Mouse (Mus musculus) stomach, embryonic 16.5 days (tissue): ENCODE results near the gene Tubg1. TPM values are rescaled to one million over a fixed set of nuclear protein-coding genes. Genes with fewer than 3 reads are reported as not detected.
A peak's percentile ranks its signal among the peaks of the same experiment; 100 is the strongest.

Experiments
- ATAC-seq: fragments of 200-750 bp; cut with Nextera tagmentation; 2 replicates; pipeline ENCODE4 v1.8.0; 2017; ENCODE audit warnings: moderate number of reproducible peaks, moderate TSS enrichment; ENCODE audit not compliant: insufficient read depth, low FRiP score
- H3K27ac ChIP-seq: fragments of 300-500 bp; sonication (generic); 2 replicates; pipeline ENCODE4 v1.5.1; 2014; ENCODE audit warnings: low read length
- H3K27me3 ChIP-seq: fragments of 300-500 bp; sonication (generic); 2 replicates; pipeline ENCODE4 v1.6.1; 2014; ENCODE audit warnings: low read length, control low read depth, mixed read lengths; ENCODE audit not compliant: control insufficient read depth, insufficient read depth
- H3K36me3 ChIP-seq: fragments of 300-500 bp; sonication (generic); 2 replicates; pipeline ENCODE4 v1.6.1; 2014; ENCODE audit warnings: low read length; ENCODE audit not compliant: control insufficient read depth, insufficient read depth
- H3K4me1 ChIP-seq: fragments of 300-500 bp; sonication (generic); 2 replicates; pipeline ENCODE4 v1.6.1; 2014; ENCODE audit warnings: low read length, control low read depth, mixed read lengths; ENCODE audit not compliant: control insufficient read depth, insufficient read depth
- H3K4me2 ChIP-seq: fragments of 300-500 bp; sonication (generic); 2 replicates; pipeline ENCODE4 v1.6.1; 2014; ENCODE audit warnings: low read depth, low read length, mixed read lengths
- H3K4me3 ChIP-seq: fragments of 300-500 bp; sonication (generic); replicated peaks from 2 replicates; pipeline ENCODE4 v1.5.1; 2014; ENCODE audit warnings: mild to moderate bottlenecking, low read length
- H3K9ac ChIP-seq: fragments of 300-500 bp; sonication (generic); 2 replicates; pipeline ENCODE4 v1.6.1; 2014; ENCODE audit warnings: low read length
- H3K9me3 ChIP-seq: fragments of 300-500 bp; sonication (generic); replicated peaks from 2 replicates; pipeline ENCODE4 v1.6.1; 2016; ENCODE audit warnings: low read length, control low read depth; ENCODE audit not compliant: control insufficient read depth
- WGBS: fragments of 180-500 bp; shearing (Covaris S2); extraction: QIAGEN DNeasy Blood & Tissue Kit; methylation state at CpG from one replicate; pipeline ENCODE4 v1.1.7; 2014; 5-methylcytosine and 5-hydroxymethylcytosine counted together
- microRNA-seq: library from miRNA; unstranded; fragments of <30 nt; microRNA quantifications from one replicate; pipeline ENCODE4, GENCODE M21; 2016
- polyA plus RNA-seq: library from polyadenylated mRNA; unstranded; fragments of >200 nt; fragmentation: Nextera tagmentation; extraction: Ambion mirVana; gene quantifications from 2 replicates; pipeline ENCODE4 v1.2.1, GENCODE M21; 2015

Gene Tubg1
- polyA plus RNA-seq, 1 experiment from 2014 or later: 63.0 TPM

- Histone ChIP-seq H3K27me3 (peaks cover 20% of the 10 kb centered on the region), H3K4me2 (peak within 1 kb of the TSS; percentile 92), H3K9me3 (no peaks in the 10 kb centered on the region), H3K36me3 (no peaks in the 10 kb centered on the region), H3K27ac (peak within 1 kb of the TSS; percentile 27; the same call in 1 of the 2 replicates), H3K4me3 (peak within 1 kb of the TSS; percentile 42), H3K9ac (peak within 1 kb of the TSS; percentile 65), H3K4me1 (peaks cover 47% of the 10 kb centered on the region)
- ATAC-seq: no peak
- 28% methylated on average over 14 of the region's 14 CpGs for WGBS
Observed at GRCm38 (mm10) chr11:101174851-101175628, 55.3 kb downstream of the Tubg1 start, which contains the start of gene Ccr10. Gene Ccr10, minus strand, starts transcription at chr11:101175443.

GRCm38 (mm10) chr11:101175636-101176116 lies 55.9 kb downstream of the Tubg1 start:
- Histone ChIP-seq H3K27me3 (peaks cover 20% of the 10 kb centered on the region), H3K27ac (no peak overlapping the region), H3K9ac (peak overlapping the region; percentile 65), H3K4me1 (peaks cover 47% of the 10 kb centered on the region), H3K36me3 (no peaks in the 10 kb centered on the region), H3K4me3 (peak overlapping the region; percentile 42), H3K4me2 (peak overlapping the region; percentile 92), H3K9me3 (no peaks in the 10 kb centered on the region)
- WGBS: 11% methylated on average over 11 of the region's 11 CpGs
- ATAC-seq: no peak

Small RNAs within 50 kb of the gene (microRNA-seq; reads per million reads assigned to microRNA genes)
- not detected for gene Gm27626

Other genes with a start within 250 kb of the Tubg1 start
- 47.2 and 56.1 TPM in 2 replicates for gene Stat3, start 180.4 kb upstream of the Tubg1 start, polyA plus RNA-seq
- 381 and 403 TPM in 2 replicates for gene Cavin1, start 149.1 kb upstream of the Tubg1 start, polyA plus RNA-seq
- 47.8 and 50.5 TPM in 2 replicates for gene Atp6v0a1, start 110.5 kb upstream of the Tubg1 start, polyA plus RNA-seq
- 17.0 and 17.2 TPM in 2 replicates for gene Naglu, start 49.9 kb upstream of the Tubg1 start, polyA plus RNA-seq
- gene Hsd17b1, start 41.5 kb upstream of the Tubg1 start, polyA plus RNA-seq: 0.30 TPM in 1 of 2 replicates, not detected in the other
- gene Coasy, start 37.4 kb upstream of the Tubg1 start, polyA plus RNA-seq: 38.9 and 41.8 TPM in 2 replicates
- 57.4 and 60.5 TPM in 2 replicates for gene Mlx, start 32.7 kb upstream of the Tubg1 start, polyA plus RNA-seq
- 21.4 and 23.4 TPM in 2 replicates for gene Psmc3ip, start 24.5 kb upstream of the Tubg1 start, polyA plus RNA-seq
- gene Retreg3, start within 50 bp of the Tubg1 start, polyA plus RNA-seq: 18.7 and 20.1 TPM in 2 replicates
- gene Tubg2, start 36.0 kb downstream of the Tubg1 start, polyA plus RNA-seq: 3.9 and 4.6 TPM in 2 replicates
- gene Cntnap1, start 50.6 kb downstream of the Tubg1 start, polyA plus RNA-seq: 2.3 and 2.6 TPM in 2 replicates
- gene Plekhh3, start 51.4 kb downstream of the Tubg1 start, polyA plus RNA-seq: 17.6 and 18.7 TPM in 2 replicates
- 0.26 and 0.43 TPM in 2 replicates for gene Ccr10, start 55.5 kb downstream of the Tubg1 start, polyA plus RNA-seq
- 18.5 and 21.8 TPM in 2 replicates for gene Ezh1, start 106.5 kb downstream of the Tubg1 start, polyA plus RNA-seq
- 95.8 and 106 TPM in 2 replicates for gene Ramp2, start 126.1 kb downstream of the Tubg1 start, polyA plus RNA-seq
- 133 and 141 TPM in 2 replicates for gene Vps25, start 133.8 kb downstream of the Tubg1 start, polyA plus RNA-seq
- 23.5 and 28.0 TPM in 2 replicates for gene Wnk4, start 140.6 kb downstream of the Tubg1 start, polyA plus RNA-seq
- 0.70 and 1.2 TPM in 2 replicates for gene Cntd1, start 159.1 kb downstream of the Tubg1 start, polyA plus RNA-seq
- 194 and 197 TPM in 2 replicates for gene Coa3, start 159.2 kb downstream of the Tubg1 start, polyA plus RNA-seq
- gene Becn1, start 182.3 kb downstream of the Tubg1 start, polyA plus RNA-seq: 143 and 147 TPM in 2 replicates
- gene Psme3, start 196.3 kb downstream of the Tubg1 start, polyA plus RNA-seq: 98.2 and 107 TPM in 2 replicates
- 0.97 and 1.4 TPM in 2 replicates for gene Aoc2, start 205.1 kb downstream of the Tubg1 start, polyA plus RNA-seq
- gene Aoc3, start 210.7 kb downstream of the Tubg1 start, polyA plus RNA-seq: 3.5 TPM in 2 replicates
- 0.09 and 0.15 TPM in 2 replicates for gene G6pc, start 247.6 kb downstream of the Tubg1 start, polyA plus RNA-seq